Mouse (Mus musculus): Measurements from ENCODE around the gene Bcas3.

Bcas3 gene

GRCm38 (mm10) chr11:85678666-85679065, 325.7 kb downstream of the Bcas3 start:
- DNase-seq: no peak

- DNase-seq: peak; percentile 6 to 9
Observed at GRCm38 (mm10) chr11:85681580-85682419, 328.8 kb downstream of the Bcas3 start.

GRCm38 (mm10) chr11:85684981-85685380, 332.0 kb downstream of the Bcas3 start:
- DNase-seq: no peak

GRCm38 (mm10) chr11:85687816-85688439, 335.0 kb downstream of the Bcas3 start:
- DNase-seq: no peak

GRCm38 (mm10) chr11:85688440-85688838, 335.5 kb downstream of the Bcas3 start:
- DNase-seq: no peak

- no peak for DNase-seq
Observed at GRCm38 (mm10) chr11:85689226-85689625, 336.3 kb downstream of the Bcas3 start.

GRCm38 (mm10) chr11:85691285-85691684, 338.3 kb downstream of the Bcas3 start:
- DNase-seq: no peak

- no peak for DNase-seq
Observed at GRCm38 (mm10) chr11:85695614-85696263, 342.8 kb downstream of the Bcas3 start.

- DNase-seq: no peak
Observed at GRCm38 (mm10) chr11:85696491-85697398, 343.8 kb downstream of the Bcas3 start.

GRCm38 (mm10) chr11:85697468-85697867, 344.5 kb downstream of the Bcas3 start:
- no peak for DNase-seq

GRCm38 (mm10) chr11:85698242-85698641, 345.3 kb downstream of the Bcas3 start:
- no peak for DNase-seq

- no peak for DNase-seq
Observed at GRCm38 (mm10) chr11:85704062-85704748, 351.2 kb downstream of the Bcas3 start.

GRCm38 (mm10) chr11:85706630-85707029, 353.7 kb downstream of the Bcas3 start:
- DNase-seq: no peak

- no peak for DNase-seq
Observed at GRCm38 (mm10) chr11:85707496-85707895, 354.5 kb downstream of the Bcas3 start.

GRCm38 (mm10) chr11:85709147-85709546, 356.2 kb downstream of the Bcas3 start:
- no peak for DNase-seq

- DNase-seq: no peak
Observed at GRCm38 (mm10) chr11:85710155-85710554, 357.2 kb downstream of the Bcas3 start.

GRCm38 (mm10) chr11:85712026-85712804, 359.2 kb downstream of the Bcas3 start:
- DNase-seq: no peak

GRCm38 (mm10) chr11:85712860-85713813, 360.2 kb downstream of the Bcas3 start:
- DNase-seq: peak; percentile 11 to 14

GRCm38 (mm10) chr11:85713814-85714208, 360.8 kb downstream of the Bcas3 start:
- DNase-seq: no peak

Measured in cerebellum, adult 18-20 months (tissue).